Mouse (Mus musculus) 416B (cell line): ENCODE data around the gene C1ra.
"Not testable (repeated sequence)": the region's sequence is repeated elsewhere in the genome, so short reads cannot be mapped to it uniquely, and the experiment has no call there.

ENCODE experiments used
- DNase-seq: peaks from one replicate; pipeline ENCODE4 v3.0.0; 2011; ENCODE audit warnings: low read depth

The C1ra gene

GRCm38 (mm10) chr6:124544466-124544865, 32.3 kb downstream of the C1ra start:
- peak; percentile 52 for DNase-seq

- peak; percentile 66 for DNase-seq
These were observed 33.2 kb downstream of the C1ra start for GRCm38 (mm10) chr6:124545425-124545824.

GRCm38 (mm10) chr6:124547979-124548378, 35.8 kb downstream of the C1ra start:
- not testable (repeated sequence) for DNase-seq

- no peak for DNase-seq
These were observed 36.9 kb downstream of the C1ra start for GRCm38 (mm10) chr6:124549023-124549550.

GRCm38 (mm10) chr6:124552766-124553165, 40.6 kb downstream of the C1ra start:
- no peak for DNase-seq

- not testable (repeated sequence) for DNase-seq
These were observed 43.8 kb downstream of the C1ra start for GRCm38 (mm10) chr6:124555956-124556355.

- not testable (repeated sequence) for DNase-seq
These were observed 49.0 kb downstream of the C1ra start for GRCm38 (mm10) chr6:124561156-124561555.

GRCm38 (mm10) chr6:124561611-124562010, 49.4 kb downstream of the C1ra start:
- not testable (repeated sequence) for DNase-seq

- peak; percentile 69 for DNase-seq
These were observed 57.8 kb downstream of the C1ra start, which contains the start of gene C1rb for GRCm38 (mm10) chr6:124570026-124570425. Gene C1rb (plus strand): TSS chr6:124570294.
